Mouse (Mus musculus) embryonic facial prominence, embryonic 10.5 days (tissue): ENCODE measurements at regions not wholly inside any gene's neighbourhood (a gene's known extent, or its start where the extent isn't known, plus 50 kb on each side); places are given as distances from the start of the nearest gene placed in this dataset.

Experiments
- DNase-seq: peaks from one replicate; pipeline ENCODE4 v3.0.0-alpha.2; 2017; ENCODE audit warnings: low spot score
- H3K27ac ChIP-seq: fragments of 300-500 bp; sonication (generic); replicated peaks from 2 replicates; pipeline ENCODE4 v1.5.1; 2016; ENCODE audit warnings: mild to moderate bottlenecking
- H3K27me3 ChIP-seq: fragments of 300-500 bp; sonication (generic); replicated peaks from 2 replicates; pipeline ENCODE4 v1.6.1; 2016; ENCODE audit warnings: low read depth, mild to moderate bottlenecking; ENCODE audit not compliant: poor library complexity, severe bottlenecking
- H3K36me3 ChIP-seq: fragments of 300-500 bp; sonication (generic); replicated peaks from 2 replicates; pipeline ENCODE4 v1.6.1; 2016; ENCODE audit warnings: mild to moderate bottlenecking, moderate library complexity
- H3K4me1 ChIP-seq: fragments of 300-500 bp; sonication (generic); 2 replicates; pipeline ENCODE4 v1.6.1; 2016
- H3K4me3 ChIP-seq: fragments of 300-500 bp; sonication (generic); 2 replicates; pipeline ENCODE4 v1.5.1; 2016; ENCODE audit warnings: mild to moderate bottlenecking, moderate library complexity
- H3K9me3 ChIP-seq: fragments of 300-500 bp; sonication (generic); 2 replicates; pipeline ENCODE4 v1.6.1; 2016; ENCODE audit warnings: mild to moderate bottlenecking
- WGBS: fragments of 180-500 bp; shearing (Covaris S2); methylation state at CpG from one replicate; pipeline ENCODE4 v1.1.7; 2016; 5-methylcytosine and 5-hydroxymethylcytosine counted together

DNA sequence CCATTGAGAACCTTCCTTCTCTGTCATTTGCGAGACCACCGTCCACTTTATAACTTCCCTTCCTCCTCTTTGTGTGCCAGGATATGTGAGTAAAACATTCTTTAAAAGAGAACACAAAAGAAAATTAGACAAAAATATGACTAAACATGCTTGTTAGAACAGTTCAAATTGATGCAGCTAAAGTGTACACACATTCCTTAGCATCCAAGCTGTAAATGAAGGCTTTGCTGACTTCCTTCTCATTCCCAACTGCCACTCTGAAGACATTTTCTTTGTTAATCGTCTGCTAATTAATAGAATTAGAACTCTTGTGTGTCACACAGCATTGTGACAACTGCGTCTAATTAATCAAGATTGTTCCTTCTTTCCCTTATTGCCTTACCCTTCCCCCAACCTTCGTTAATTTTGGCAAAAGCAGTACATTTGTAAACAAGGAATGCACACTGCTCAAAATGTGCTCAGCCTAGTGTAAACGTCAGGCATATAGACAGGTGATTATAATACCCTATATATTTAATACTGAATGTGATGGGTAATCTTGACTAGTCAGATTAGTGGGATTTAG is 242.3 kb upstream of the Kif18a start:
- Histone ChIP-seq H3K36me3 (no peaks in the 10 kb centered on the region), H3K27me3 (no peaks in the 10 kb centered on the region), H3K9me3 (no peaks in the 10 kb centered on the region), H3K27ac (no peak overlapping the region), H3K4me1 (no peaks in the 10 kb centered on the region), H3K4me3 (no peak overlapping the region)
- DNase-seq, result no peak
- WGBS, result 74% methylated on average over 6 of the region's 6 CpGs
